Mouse (Mus musculus) limb, embryonic 14.5 days (tissue): Measurements from ENCODE around the gene Lyl1. TPM values are rescaled to one million over a fixed set of nuclear protein-coding genes. Genes with fewer than 3 reads are reported as not detected.
"Not testable (repeated sequence)": the region's sequence is repeated elsewhere in the genome, so short reads cannot be mapped to it uniquely, and the experiment has no call there.

Source experiments
- ATAC-seq: fragments of 200-750 bp; cut with Nextera tagmentation; 2 replicates; pipeline ENCODE4 v1.8.0; 2017; ENCODE audit warnings: low read depth, moderate number of reproducible peaks, moderate TSS enrichment; ENCODE audit not compliant: low FRiP score
- DNase-seq: peaks from one replicate; pipeline ENCODE4 v3.0.0-alpha.2; 2015; ENCODE audit warnings: low spot score
- H3K27ac ChIP-seq: fragments of 300-500 bp; sonication (generic); replicated peaks from 2 replicates; pipeline ENCODE4 v1.5.1; 2014; ENCODE audit warnings: low read depth, mild to moderate bottlenecking, low read length, moderate library complexity, mixed read lengths
- H3K27me3 ChIP-seq: fragments of 300-500 bp; sonication (generic); 2 replicates; pipeline ENCODE4 v1.6.1; 2014; ENCODE audit warnings: low read length, mixed read lengths; ENCODE audit not compliant: control insufficient read depth, insufficient read depth
- H3K36me3 ChIP-seq: fragments of 300-500 bp; sonication (generic); 2 replicates; pipeline ENCODE4 v1.6.1; 2014; ENCODE audit warnings: mild to moderate bottlenecking, low read length, moderate library complexity, mixed read lengths; ENCODE audit not compliant: control insufficient read depth, insufficient read depth
- H3K4me1 ChIP-seq: fragments of 300-500 bp; sonication (generic); 2 replicates; pipeline ENCODE4 v1.6.1; 2014; ENCODE audit warnings: antibody characterized with exemption, low read length, mixed read lengths; ENCODE audit not compliant: control insufficient read depth, insufficient read depth
- H3K4me2 ChIP-seq: fragments of 300-500 bp; sonication (generic); replicated peaks from 2 replicates; pipeline ENCODE4 v1.6.1; 2014; ENCODE audit warnings: low read depth, mild to moderate bottlenecking, low read length, moderate library complexity; ENCODE audit not compliant: severe bottlenecking
- H3K4me3 ChIP-seq: fragments of 300-500 bp; sonication (generic); replicated peaks from 2 replicates; pipeline ENCODE4 v1.5.1; 2014; ENCODE audit warnings: low read length
- H3K9ac ChIP-seq: fragments of 300-500 bp; sonication (generic); 2 replicates; pipeline ENCODE4 v1.6.1; 2014; ENCODE audit warnings: mild to moderate bottlenecking, low read depth, low read length, moderate library complexity; ENCODE audit not compliant: severe bottlenecking
- H3K9me3 ChIP-seq: fragments of 300-500 bp; sonication (generic); 2 replicates; pipeline ENCODE4 v1.6.1; 2016; ENCODE audit warnings: low read length; ENCODE audit not compliant: control insufficient read depth
- POLR2A ChIP-seq: fragments of 200-500 bp; IDR thresholded peaks from 2 replicates; pipeline ENCODE4 v1.8.0; 2012; ENCODE audit warnings: inconsistent platforms, mild to moderate bottlenecking, moderate library complexity, borderline replicate concordance; ENCODE audit not compliant: insufficient read depth, insufficient read length; ENCODE audit errors: extremely low read depth
- WGBS: fragments of 180-500 bp; shearing (Covaris S2); extraction: QIAGEN DNeasy Blood & Tissue Kit; methylation state at CpG from one replicate; pipeline ENCODE4 v1.1.7; 2014; 5-methylcytosine and 5-hydroxymethylcytosine counted together
- polyA plus RNA-seq, 2 experiments: library from polyadenylated mRNA; depleted of rRNA in 1 of 2; stranded (reverse) in 1 of 2; unstranded in 1 of 2; fragments of >200 nt; fragmentation: Nextera tagmentation in 1 of 2; extraction: Ambion mirVana in 1 of 2; gene quantifications; 2 replicates each; pipeline versions ENCODE4 v1.2.1 to v1.2.3; 2012 to 2014

The Lyl1 gene
- polyA plus RNA-seq, 2 experiments: 5.6 to 7.1 TPM

DNA sequence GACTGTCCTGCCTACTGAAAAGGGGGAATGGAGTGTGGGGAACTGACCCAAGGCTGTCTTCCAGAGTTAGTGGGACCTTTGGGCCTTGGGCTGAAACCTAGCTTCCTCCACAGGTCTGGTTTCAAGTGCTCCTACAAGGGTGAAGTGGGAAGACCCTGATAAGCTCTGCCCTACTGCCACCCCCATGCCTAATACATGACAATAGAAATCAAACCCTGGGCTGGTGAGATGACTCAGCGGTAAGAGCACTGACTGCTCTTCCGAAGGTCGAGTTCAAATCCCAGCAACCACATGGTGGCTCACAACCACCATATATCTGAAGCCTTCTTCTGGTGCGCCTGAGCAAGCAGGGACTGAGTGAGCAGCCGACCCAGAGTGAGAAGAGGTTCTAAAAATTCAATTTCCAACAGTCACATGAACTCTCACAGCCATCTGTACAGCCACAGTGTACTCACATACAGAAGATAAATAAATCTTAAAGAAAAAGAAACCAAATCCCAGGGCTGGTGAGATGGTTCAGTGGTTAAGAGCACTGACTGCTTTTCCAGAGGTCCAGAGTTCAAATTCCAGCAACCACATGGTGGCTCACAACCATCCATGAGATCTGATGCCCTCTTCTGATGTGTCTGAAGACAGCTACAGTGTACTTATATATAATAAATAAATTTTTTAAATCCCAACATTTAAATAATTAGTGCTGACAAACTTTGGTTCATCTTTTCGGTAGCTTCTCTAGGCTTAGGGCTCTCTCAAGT, 32.3 kb upstream of the Lyl1 start:
- Histone ChIP-seq H3K36me3 (peaks cover 44% of the 10 kb centered on the region), H3K4me2 (no peak overlapping the region), H3K27ac (no peak overlapping the region), H3K27me3 (no peaks in the 10 kb centered on the region), H3K9ac (no peak overlapping the region), H3K9me3 (no peaks in the 10 kb centered on the region), H3K4me1 (peaks cover 7% of the 10 kb centered on the region; the same call in 1 of the 2 replicates), H3K4me3 (no peak overlapping the region)
- DNase-seq (no peak), ATAC-seq (no peak)
- WGBS: 84% methylated on average over 6 of the region's 6 CpGs
- TF ChIP-seq POLR2A: no peak

DNA sequence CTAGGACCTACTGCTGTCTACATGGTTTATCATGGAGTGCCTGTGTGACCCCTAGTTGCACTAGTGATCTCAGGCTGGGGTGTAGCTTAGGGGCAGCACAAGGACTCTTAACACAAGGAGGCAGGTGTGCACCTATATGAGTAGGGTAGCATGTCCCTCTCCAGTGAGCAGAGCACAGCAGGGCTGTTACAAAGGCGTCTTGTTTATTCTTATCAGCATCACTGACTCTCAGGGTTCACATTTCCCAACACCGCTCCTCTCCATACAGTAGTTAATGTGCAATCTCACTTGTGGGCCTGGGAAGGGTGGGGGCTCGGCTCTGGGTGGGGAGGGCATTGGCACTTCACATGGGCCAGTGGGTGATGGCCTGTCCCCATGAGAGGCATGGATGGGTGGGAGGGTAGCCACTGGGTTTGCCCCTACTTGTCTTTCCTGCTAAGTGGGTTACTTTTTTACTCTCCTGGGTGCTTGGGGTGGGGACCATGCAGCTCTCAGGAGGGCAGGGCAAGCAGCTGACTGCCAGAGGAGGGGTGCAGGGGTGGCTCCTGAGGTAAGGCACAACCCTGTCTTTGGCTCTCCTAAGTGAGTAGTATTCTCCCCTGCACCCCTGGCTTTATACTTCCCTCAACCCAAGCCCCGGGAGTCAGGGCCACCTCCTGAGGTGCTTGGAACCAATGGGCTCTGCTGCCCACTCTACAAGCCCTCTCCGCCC, 30.8 kb upstream of the Lyl1 start:
- not testable (repeated sequence) for H3K27me3 ChIP-seq, H3K9me3 ChIP-seq, ATAC-seq, H3K27ac ChIP-seq, DNase-seq, H3K4me1 ChIP-seq, H3K9ac ChIP-seq, H3K4me2 ChIP-seq, H3K4me3 ChIP-seq
- WGBS: 91% methylated on average over 5 of the region's 5 CpGs
- peaks cover 59% of the 10 kb centered on the region for H3K36me3 ChIP-seq

DNA sequence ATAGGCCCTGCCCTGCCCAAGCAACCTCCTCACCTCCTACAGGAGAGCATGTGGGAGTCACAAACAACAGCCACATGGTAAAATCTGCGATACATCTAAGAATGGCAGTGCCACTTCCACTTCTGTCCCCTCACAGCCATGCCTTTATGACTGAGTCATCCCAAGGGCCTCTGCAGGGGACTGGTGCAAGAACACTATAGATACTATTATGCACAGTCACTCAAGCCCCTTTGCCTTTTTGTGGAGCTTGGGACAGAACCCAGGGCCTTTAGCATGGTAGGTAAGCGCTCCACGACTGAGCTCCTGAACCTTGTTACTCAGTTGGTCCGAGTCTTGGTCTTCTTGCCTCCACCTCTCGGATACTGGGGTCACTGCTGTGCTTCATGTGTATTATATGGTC, 24.0 kb upstream of the Lyl1 start:
- Histone ChIP-seq H3K36me3 (peaks cover 48% of the 10 kb centered on the region), H3K27ac (no peak overlapping the region), H3K4me3 (no peak overlapping the region), H3K9me3 (no peaks in the 10 kb centered on the region), H3K4me2 (no peak overlapping the region), H3K27me3 (no peaks in the 10 kb centered on the region), H3K9ac (no peak overlapping the region), H3K4me1 (no peaks in the 10 kb centered on the region)
- DNase-seq: no peak
- 93% methylated on average over 5 of the region's 5 CpGs for WGBS
- no peak for ATAC-seq
- no peak for TF ChIP-seq POLR2A

DNA sequence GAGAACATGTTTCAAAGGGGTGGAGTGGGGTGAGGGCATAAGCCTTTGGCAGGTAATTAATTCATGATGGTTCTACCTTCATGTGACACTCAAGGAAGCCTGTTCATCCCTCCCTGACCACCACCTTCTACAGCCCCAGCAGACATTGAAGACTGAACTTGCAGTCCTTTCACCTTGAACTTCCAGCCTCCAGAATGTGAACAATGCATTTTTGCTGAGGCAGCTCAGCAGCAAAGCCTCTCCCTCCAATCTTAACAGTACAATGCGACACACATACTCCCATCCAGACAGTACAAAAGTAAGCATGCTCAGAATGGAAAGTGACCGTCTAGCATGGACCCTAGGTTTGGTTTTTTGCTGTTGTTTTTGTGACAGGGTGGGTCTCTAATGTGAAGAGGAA, 19.8 kb upstream of the Lyl1 start:
- WGBS: 95% methylated on average over 2 of the region's 2 CpGs
- H3K4me1 ChIP-seq: peaks cover 16% of the 10 kb centered on the region
- H3K27me3 ChIP-seq: no peaks in the 10 kb centered on the region
- no peak overlapping the region for H3K27ac ChIP-seq
- no peak overlapping the region for H3K9ac ChIP-seq
- peaks cover 20% of the 10 kb centered on the region for H3K36me3 ChIP-seq
- ATAC-seq: no peak
- no peaks in the 10 kb centered on the region for H3K9me3 ChIP-seq
- H3K4me3 ChIP-seq: no peak overlapping the region
- no peak for TF ChIP-seq POLR2A
- no peak for DNase-seq
- H3K4me2 ChIP-seq: no peak overlapping the region

DNA sequence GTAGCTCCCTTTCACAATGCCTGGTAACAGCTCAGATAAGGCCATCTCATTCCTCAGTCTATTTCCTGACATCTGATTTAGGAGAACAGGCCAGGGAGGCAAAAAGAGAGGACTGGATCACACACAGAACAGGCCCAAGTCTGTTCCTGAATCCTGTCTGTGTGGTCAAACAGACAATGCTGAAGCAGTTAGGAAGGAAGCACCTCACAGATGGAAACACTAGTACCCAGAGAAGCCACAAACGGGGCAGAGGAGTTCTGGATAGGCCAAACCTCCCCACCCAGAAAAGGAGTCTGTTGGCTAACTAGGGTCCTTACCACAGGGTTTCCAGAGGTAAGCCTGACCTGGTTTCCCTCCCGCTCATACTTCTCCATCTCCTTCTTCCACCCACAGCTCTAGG, 19.0 kb upstream of the Lyl1 start:
- no peaks in the 10 kb centered on the region for H3K9me3 ChIP-seq
- H3K27ac ChIP-seq: no peak overlapping the region
- no peak for DNase-seq
- H3K27me3 ChIP-seq: no peaks in the 10 kb centered on the region
- 85% methylated on average over 2 of the region's 2 CpGs for WGBS
- no peak for TF ChIP-seq POLR2A
- no peak overlapping the region for H3K9ac ChIP-seq
- no peak for ATAC-seq
- peaks cover 19% of the 10 kb centered on the region for H3K4me1 ChIP-seq
- H3K4me2 ChIP-seq: no peak overlapping the region
- H3K36me3 ChIP-seq: peaks cover 13% of the 10 kb centered on the region
- no peak overlapping the region for H3K4me3 ChIP-seq
